Mouse (Mus musculus): ENCODE results near the gene Ryr3. TPM values are rescaled to one million over a fixed set of nuclear protein-coding genes. Genes with fewer than 3 reads are reported as not detected.

Ryr3 gene
- polyA plus RNA-seq (2011; ENCODE audit: insufficient read length, low read depth, missing spikeins): 0.47 and 0.76 TPM in 2 replicates

GRCm38 (mm10) chr2:113216746-113217461 is at the start of gene Ryr3:
Ryr3 (minus strand) TSS chr2:113217096.
- Histone ChIP-seq H3K27ac (ENCODE audit: insufficient read depth, low read length) (no peak within 1 kb of the TSS), H3K4me3 (ENCODE audit: insufficient read depth, low read length) (peak within 1 kb of the TSS; percentile 17), H3K4me1 (ENCODE audit: control insufficient read depth, insufficient read depth, low read length) (no peaks in the 10 kb centered on the region)
- TF ChIP-seq CTCF (IDR thresholded peaks at IDR 0.05; ENCODE audit: borderline replicate concordance, insufficient read depth, low read length): no peak
- TF ChIP-seq POLR2A (IDR thresholded peaks at IDR 0.05; ENCODE audit: low read depth, low read length): no peak

GRCm38 (mm10) chr2:113238871-113239270 is 22.0 kb upstream of the Ryr3 start:
- TF ChIP-seq CTCF (IDR thresholded peaks at IDR 0.05; ENCODE audit: borderline replicate concordance, insufficient read depth, low read length): no peak
- H3K4me1 ChIP-seq (ENCODE audit: control insufficient read depth, insufficient read depth, low read length): no peaks in the 10 kb centered on the region; the same call in 1 of the 2 replicates
- H3K4me3 ChIP-seq (ENCODE audit: insufficient read depth, low read length): no peak overlapping the region
- no peak overlapping the region for H3K27ac ChIP-seq (ENCODE audit: insufficient read depth, low read length)

GRCm38 (mm10) chr2:113236993-113237392 is 20.1 kb upstream of the Ryr3 start:
- Histone ChIP-seq H3K4me1 (ENCODE audit: control insufficient read depth, insufficient read depth, low read length) (peaks cover 2% of the 10 kb centered on the region), H3K4me3 (ENCODE audit: insufficient read depth, low read length) (no peak overlapping the region), H3K27ac (ENCODE audit: insufficient read depth, low read length) (no peak overlapping the region)
- TF ChIP-seq CTCF (IDR thresholded peaks at IDR 0.05; ENCODE audit: borderline replicate concordance, insufficient read depth, low read length) (no peak), POLR2A (IDR thresholded peaks at IDR 0.05; ENCODE audit: low read depth, low read length) (no peak)

- Histone ChIP-seq H3K27ac (ENCODE audit: insufficient read depth, low read length) (no peak overlapping the region), H3K4me3 (ENCODE audit: insufficient read depth, low read length) (no peak overlapping the region), H3K4me1 (ENCODE audit: control insufficient read depth, insufficient read depth, low read length) (peaks cover 2% of the 10 kb centered on the region)
- TF ChIP-seq POLR2A (IDR thresholded peaks at IDR 0.05; ENCODE audit: low read depth, low read length): no peak
- TF ChIP-seq CTCF (IDR thresholded peaks at IDR 0.05; ENCODE audit: borderline replicate concordance, insufficient read depth, low read length): no peak
Observed at GRCm38 (mm10) chr2:113234559-113234958, 17.7 kb upstream of the Ryr3 start.

GRCm38 (mm10) chr2:113233356-113233755 is 16.5 kb upstream of the Ryr3 start:
- Histone ChIP-seq H3K4me1 (ENCODE audit: control insufficient read depth, insufficient read depth, low read length) (peaks cover 2% of the 10 kb centered on the region), H3K27ac (ENCODE audit: insufficient read depth, low read length) (no peak overlapping the region), H3K4me3 (ENCODE audit: insufficient read depth, low read length) (no peak overlapping the region)
- TF ChIP-seq POLR2A (IDR thresholded peaks at IDR 0.05; ENCODE audit: low read depth, low read length): no peak
- no peak for TF ChIP-seq CTCF (IDR thresholded peaks at IDR 0.05; ENCODE audit: borderline replicate concordance, insufficient read depth, low read length)

- H3K4me1 ChIP-seq (ENCODE audit: control insufficient read depth, insufficient read depth, low read length): no peaks in the 10 kb centered on the region
- peak overlapping the region; percentile 17 for H3K4me3 ChIP-seq (ENCODE audit: insufficient read depth, low read length)
- no peak overlapping the region for H3K27ac ChIP-seq (ENCODE audit: insufficient read depth, low read length)
- TF ChIP-seq CTCF (IDR thresholded peaks at IDR 0.05; ENCODE audit: borderline replicate concordance, insufficient read depth, low read length) (no peak), POLR2A (IDR thresholded peaks at IDR 0.05; ENCODE audit: low read depth, low read length) (no peak)
Observed at GRCm38 (mm10) chr2:113216105-113216745, 671 bp downstream of the Ryr3 start.

GRCm38 (mm10) chr2:113210023-113210422 is 6.9 kb downstream of the Ryr3 start:
- no peak for TF ChIP-seq CTCF (IDR thresholded peaks at IDR 0.05; ENCODE audit: borderline replicate concordance, insufficient read depth, low read length)
- no peak for TF ChIP-seq POLR2A (IDR thresholded peaks at IDR 0.05; ENCODE audit: low read depth, low read length)
- H3K27ac ChIP-seq (ENCODE audit: insufficient read depth, low read length): no peak overlapping the region
- no peaks in the 10 kb centered on the region for H3K4me1 ChIP-seq (ENCODE audit: control insufficient read depth, insufficient read depth, low read length)
- H3K4me3 ChIP-seq (ENCODE audit: insufficient read depth, low read length): no peak overlapping the region

GRCm38 (mm10) chr2:113209263-113209662 is 7.6 kb downstream of the Ryr3 start:
- TF ChIP-seq CTCF (IDR thresholded peaks at IDR 0.05; ENCODE audit: borderline replicate concordance, insufficient read depth, low read length): no peak
- TF ChIP-seq POLR2A (IDR thresholded peaks at IDR 0.05; ENCODE audit: low read depth, low read length): no peak

GRCm38 (mm10) chr2:113202857-113203256 is 14.0 kb downstream of the Ryr3 start:
- TF ChIP-seq POLR2A (IDR thresholded peaks at IDR 0.05; ENCODE audit: low read depth, low read length) (no peak), CTCF (IDR thresholded peaks at IDR 0.05; ENCODE audit: borderline replicate concordance, insufficient read depth, low read length) (no peak)
- H3K4me1 ChIP-seq (ENCODE audit: control insufficient read depth, insufficient read depth, low read length): no peaks in the 10 kb centered on the region
- no peak overlapping the region for H3K4me3 ChIP-seq (ENCODE audit: insufficient read depth, low read length)
- H3K27ac ChIP-seq (ENCODE audit: insufficient read depth, low read length): no peak overlapping the region

More at GRCm38 (mm10) chr2:113209263-113209662, 7.6 kb downstream of the Ryr3 start:
- no peak overlapping the region for H3K4me3 ChIP-seq (ENCODE audit: insufficient read depth, low read length)
- H3K4me1 ChIP-seq (ENCODE audit: control insufficient read depth, insufficient read depth, low read length): no peaks in the 10 kb centered on the region
- no peak overlapping the region for H3K27ac ChIP-seq (ENCODE audit: insufficient read depth, low read length)

GRCm38 (mm10) chr2:113199030-113199679 is 17.7 kb downstream of the Ryr3 start:
- Histone ChIP-seq H3K4me1 (ENCODE audit: control insufficient read depth, insufficient read depth, low read length) (no peaks in the 10 kb centered on the region), H3K4me3 (ENCODE audit: insufficient read depth, low read length) (no peak overlapping the region), H3K27ac (ENCODE audit: insufficient read depth, low read length) (no peak overlapping the region)
- TF ChIP-seq POLR2A (IDR thresholded peaks at IDR 0.05; ENCODE audit: low read depth, low read length) (no peak), CTCF (IDR thresholded peaks at IDR 0.05; ENCODE audit: borderline replicate concordance, insufficient read depth, low read length) (no peak)
